Mouse (Mus musculus): ENCODE measurements around the gene Six1. TPM values are rescaled to one million over a fixed set of nuclear protein-coding genes. Genes with fewer than 3 reads are reported as not detected.
A peak's percentile ranks its signal among the peaks of the same experiment; 100 is the strongest.

The Six1 gene
- polyA plus RNA-seq, 1 experiment from 2014 or later, result not detected

DNA sequence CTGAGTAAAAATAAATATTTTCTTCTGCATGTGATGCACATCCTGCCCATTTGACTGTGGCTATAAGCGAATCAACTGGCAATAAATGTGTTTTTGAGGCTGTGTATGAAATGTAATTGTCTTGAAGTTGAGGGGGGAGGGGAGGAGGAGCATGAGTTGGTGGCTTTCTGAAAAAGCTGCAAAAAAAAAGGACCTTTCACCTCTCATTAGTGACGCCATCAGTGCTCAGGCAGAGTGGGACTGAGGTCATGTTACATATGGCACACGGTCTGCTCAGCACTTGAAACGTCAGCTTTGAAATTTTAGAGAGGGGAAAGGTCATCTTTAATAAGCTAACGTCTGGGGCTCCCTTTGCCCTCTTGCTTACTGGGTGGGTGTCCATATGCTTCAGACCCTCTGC, 1.8 kb upstream of the Six1 start:
- 37% methylated on average over 5 of the region's 5 CpGs for WGBS (ENCODE audit: missing documents)
- Histone ChIP-seq H3K27ac (no peak overlapping the region), H3K4me3 (ENCODE audit: inconsistent target) (no peak overlapping the region), H3K36me3 (ENCODE audit: inconsistent target) (no peaks in the 10 kb centered on the region), H3K79me2 (ENCODE audit: inconsistent target) (no peaks in the 10 kb centered on the region)

DNA sequence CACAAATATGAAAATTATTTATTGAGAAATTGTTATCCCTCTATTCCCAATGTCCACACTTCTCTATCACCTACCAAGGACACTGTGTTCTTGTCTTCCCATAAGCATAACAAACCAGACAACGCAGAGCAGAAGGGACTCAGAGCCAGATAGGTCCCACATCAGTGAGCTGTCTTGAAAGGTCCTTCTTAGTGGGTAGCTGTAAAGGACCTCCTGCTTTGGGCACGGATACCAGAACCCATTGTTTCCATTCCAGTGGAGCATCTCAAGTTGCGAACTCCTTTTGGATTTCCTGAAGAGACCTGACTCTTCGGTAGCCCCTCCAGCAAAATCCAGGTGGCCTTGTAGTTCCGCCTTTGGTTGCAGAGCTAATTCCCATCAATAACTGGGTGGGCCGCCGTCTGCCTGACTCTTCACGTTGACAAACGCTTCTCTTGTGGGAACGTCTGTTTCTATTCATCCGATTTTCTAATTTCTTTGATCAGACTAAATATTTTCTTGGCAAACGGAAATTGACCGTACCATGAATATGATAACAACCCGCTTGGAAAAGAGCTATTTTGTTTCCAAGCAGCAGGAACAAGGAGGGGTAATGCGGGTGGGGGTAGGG, 994 bp upstream of the Six1 start:
- no peaks in the 10 kb centered on the region for H3K79me2 ChIP-seq (ENCODE audit: inconsistent target)
- no peak overlapping the region for H3K27ac ChIP-seq
- WGBS (ENCODE audit: missing documents), result 48% methylated on average over 15 of the region's 15 CpGs
- no peaks in the 10 kb centered on the region for H3K36me3 ChIP-seq (ENCODE audit: inconsistent target)
- H3K4me3 ChIP-seq (ENCODE audit: inconsistent target), result no peak overlapping the region

DNA sequence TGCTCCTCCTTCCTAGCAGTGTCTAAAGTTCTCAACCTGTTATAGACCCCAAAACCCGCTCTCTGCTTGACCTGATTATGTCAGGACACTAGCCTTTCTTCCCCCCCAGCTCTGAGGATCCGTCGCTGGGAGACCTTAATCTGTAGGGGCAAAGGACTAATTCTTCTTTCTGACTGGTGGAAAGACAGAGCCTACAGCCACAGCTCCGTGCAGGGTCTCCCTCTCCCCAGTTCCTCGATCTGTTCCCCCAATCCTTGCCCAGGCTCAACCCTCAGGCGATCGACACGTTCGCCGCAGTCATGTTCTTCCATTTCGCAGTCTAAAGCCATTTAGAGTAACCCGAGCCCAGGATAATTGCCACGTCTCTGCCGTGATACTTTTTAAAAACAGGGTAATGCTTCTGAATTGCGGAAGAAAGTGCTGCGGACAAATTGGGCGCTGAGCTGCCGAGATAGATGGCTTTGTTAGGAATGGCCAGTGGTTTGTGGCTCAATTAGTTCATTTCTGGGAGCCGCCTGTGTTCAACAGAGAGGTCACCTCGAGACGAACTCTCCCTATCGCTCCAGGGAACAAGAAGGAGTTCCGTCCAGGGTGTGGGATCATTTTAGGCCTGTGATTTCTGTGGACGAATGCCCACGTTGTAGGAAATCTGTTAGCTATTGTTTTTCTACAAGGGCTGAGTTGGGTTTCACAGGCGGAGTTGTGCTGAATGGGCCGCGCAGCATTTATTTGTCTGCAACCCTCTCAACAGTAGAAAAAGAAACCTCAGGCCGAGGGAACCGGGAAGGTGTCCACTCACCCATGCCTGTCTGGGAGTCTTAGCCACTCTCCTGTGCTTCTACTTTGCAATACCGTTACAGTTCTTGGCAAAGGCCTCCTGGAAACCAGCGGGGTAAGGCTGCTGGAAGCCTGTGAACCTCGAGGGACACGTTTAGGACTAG, 766 bp downstream of the Six1 start:
- no peaks in the 10 kb centered on the region for H3K79me2 ChIP-seq (ENCODE audit: inconsistent target)
- no peak overlapping the region for H3K27ac ChIP-seq
- no peaks in the 10 kb centered on the region for H3K36me3 ChIP-seq (ENCODE audit: inconsistent target)
- H3K4me3 ChIP-seq (ENCODE audit: inconsistent target), result peak overlapping the region; percentile 32
- WGBS (ENCODE audit: missing documents), result 17% methylated on average over 34 of the region's 34 CpGs

- Histone ChIP-seq H3K36me3 (ENCODE audit: inconsistent target) (no peaks in the 10 kb centered on the region), H3K4me3 (ENCODE audit: inconsistent target) (no peak overlapping the region), H3K27ac (no peak overlapping the region), H3K79me2 (ENCODE audit: inconsistent target) (no peaks in the 10 kb centered on the region)
- WGBS (ENCODE audit: missing documents), result 12% methylated on average over 19 of the region's 19 CpGs
These were observed 1.5 kb downstream of the Six1 start for GRCm38 (mm10) chr12:73052036-73052650.

DNA sequence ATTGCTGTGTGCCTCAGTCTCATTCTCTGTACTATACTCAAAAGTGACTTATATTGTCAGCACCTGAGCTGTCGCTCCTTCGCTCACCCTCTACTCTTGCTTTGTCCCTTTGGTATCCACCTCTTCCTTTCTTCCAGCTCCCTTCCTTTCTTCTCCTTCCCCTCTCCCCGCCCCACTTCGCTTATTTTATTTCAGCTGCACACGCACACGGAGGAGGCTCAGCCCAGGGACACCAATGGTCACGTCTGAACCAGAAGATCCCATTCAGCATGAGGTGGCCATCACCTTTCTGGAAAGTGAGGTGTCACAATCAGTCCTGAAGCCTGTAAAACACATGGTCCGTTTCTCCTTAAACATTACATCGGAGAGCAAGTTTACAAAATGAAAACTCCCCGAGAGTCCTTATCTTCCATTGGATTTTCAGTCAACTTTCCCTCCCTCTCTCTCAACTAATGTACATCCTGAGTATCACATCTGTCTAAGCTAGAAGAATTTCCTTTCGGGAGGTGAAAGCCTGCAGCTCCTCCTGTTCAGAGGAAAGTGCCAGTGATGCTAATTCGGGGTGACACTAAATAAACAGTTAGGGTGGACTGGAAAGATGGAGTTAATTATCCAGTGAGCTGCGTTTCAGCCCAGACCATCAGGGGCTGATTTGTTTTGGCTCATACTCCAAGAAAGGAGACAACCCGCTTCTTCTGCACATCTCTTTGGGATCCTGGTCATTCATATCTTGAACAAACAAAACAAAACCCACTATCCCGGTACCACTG, 2.7 kb downstream of the Six1 start:
- no peaks in the 10 kb centered on the region for H3K36me3 ChIP-seq (ENCODE audit: inconsistent target)
- no peaks in the 10 kb centered on the region for H3K79me2 ChIP-seq (ENCODE audit: inconsistent target)
- H3K4me3 ChIP-seq (ENCODE audit: inconsistent target), result no peak overlapping the region
- 10% methylated on average over 15 of the region's 15 CpGs for WGBS (ENCODE audit: missing documents)
- no peak overlapping the region for H3K27ac ChIP-seq

DNA sequence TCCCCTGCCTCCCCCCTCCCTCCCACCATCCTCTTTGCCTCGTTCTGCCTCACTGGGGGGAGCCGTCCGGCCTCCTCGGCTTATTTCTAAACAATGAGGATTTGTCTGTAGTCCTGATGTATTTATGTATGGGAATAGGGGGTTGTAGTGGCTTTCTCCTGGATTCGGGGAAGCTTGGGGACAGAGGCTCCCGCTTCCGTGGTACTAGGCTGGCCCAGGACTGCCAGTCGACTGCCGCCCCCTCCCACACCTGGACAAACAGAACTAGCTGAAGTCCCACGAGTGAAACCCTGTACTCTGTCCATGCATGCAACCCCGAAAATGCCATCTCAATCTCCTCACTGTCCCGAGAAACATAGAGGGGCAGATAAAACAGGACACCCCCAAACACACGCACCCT, 3.4 kb downstream of the Six1 start:
- no peaks in the 10 kb centered on the region for H3K36me3 ChIP-seq (ENCODE audit: inconsistent target)
- no peaks in the 10 kb centered on the region for H3K79me2 ChIP-seq (ENCODE audit: inconsistent target)
- no peak overlapping the region for H3K4me3 ChIP-seq (ENCODE audit: inconsistent target)
- H3K27ac ChIP-seq, result no peak overlapping the region
- 11% methylated on average over 12 of the region's 13 CpGs for WGBS (ENCODE audit: missing documents)

GRCm38 (mm10) chr12:73049520-73050225, 4.0 kb downstream of the Six1 start:
- H3K36me3 ChIP-seq (ENCODE audit: inconsistent target), result no peaks in the 10 kb centered on the region
- 19% methylated on average over 19 of the region's 19 CpGs for WGBS (ENCODE audit: missing documents)
- no peaks in the 10 kb centered on the region for H3K79me2 ChIP-seq (ENCODE audit: inconsistent target)

DNA sequence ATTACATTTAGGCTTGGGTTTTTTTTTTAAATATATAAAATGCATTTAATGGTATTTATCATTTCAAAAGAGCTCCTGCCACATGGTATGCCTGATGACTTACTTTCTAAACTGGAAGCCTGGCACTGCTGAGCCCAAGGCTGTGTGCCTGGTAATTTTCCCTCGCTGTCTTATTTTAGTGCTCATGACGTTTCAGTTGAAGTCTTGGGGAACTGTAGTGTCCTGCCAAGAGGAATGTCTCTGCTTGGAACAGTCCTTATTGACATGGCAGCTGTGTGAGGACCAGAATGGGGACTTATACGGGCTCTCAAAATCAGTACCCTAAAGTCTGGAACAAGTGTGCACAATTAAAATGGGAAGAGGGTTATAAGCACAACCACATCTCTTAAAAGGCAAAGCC, 5.2 kb downstream of the Six1 start:
- Histone ChIP-seq H3K79me2 (ENCODE audit: inconsistent target) (no peaks in the 10 kb centered on the region), H3K36me3 (ENCODE audit: inconsistent target) (no peaks in the 10 kb centered on the region), H3K4me3 (ENCODE audit: inconsistent target) (no peak overlapping the region), H3K27ac (no peak overlapping the region)
- 13% methylated on average over 3 of the region's 3 CpGs for WGBS (ENCODE audit: missing documents)

More at GRCm38 (mm10) chr12:73049520-73050225, 4.0 kb downstream of the Six1 start:
- Histone ChIP-seq H3K27ac (no peak overlapping the region), H3K4me3 (ENCODE audit: inconsistent target) (no peak overlapping the region)

GRCm38 (mm10) chr12:73047576-73047975, 6.1 kb downstream of the Six1 start:
- WGBS (ENCODE audit: missing documents), result 24% methylated on average over 2 of the region's 2 CpGs
- H3K4me3 ChIP-seq (ENCODE audit: inconsistent target), result no peak overlapping the region
- no peaks in the 10 kb centered on the region for H3K79me2 ChIP-seq (ENCODE audit: inconsistent target)
- H3K27ac ChIP-seq, result no peak overlapping the region
- H3K36me3 ChIP-seq (ENCODE audit: inconsistent target), result no peaks in the 10 kb centered on the region

DNA sequence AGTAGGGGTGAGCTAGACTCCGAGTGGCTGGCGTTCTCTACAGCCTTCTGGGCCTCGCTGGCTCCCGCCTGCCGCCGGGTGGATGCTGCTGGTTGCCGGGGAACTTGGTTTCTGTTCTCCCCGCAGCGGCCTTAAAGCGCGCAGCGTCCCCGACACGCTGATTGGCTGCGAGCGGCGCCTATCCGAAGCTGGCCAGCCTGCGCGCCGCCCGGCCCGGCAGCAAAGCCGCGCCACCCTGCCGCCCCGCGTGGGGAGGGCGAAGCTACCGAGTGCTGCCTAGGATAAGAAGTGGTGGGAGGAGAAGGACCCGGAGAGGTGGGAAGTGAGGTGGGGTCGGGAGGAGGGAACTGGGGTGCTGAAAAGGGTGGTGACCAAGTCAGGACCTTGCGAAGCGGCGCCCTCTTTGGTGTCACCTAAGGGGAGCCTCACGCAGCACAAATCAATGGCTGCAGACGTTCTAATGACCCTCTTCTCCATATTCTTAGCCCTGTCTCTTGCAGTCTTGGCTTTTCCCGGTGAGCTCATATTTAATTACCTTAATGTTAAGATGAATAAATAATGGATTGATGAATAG, 7.0 kb downstream of the Six1 start:
- H3K27ac ChIP-seq, result no peak overlapping the region
- 2% methylated on average over 38 of the region's 38 CpGs for WGBS (ENCODE audit: missing documents)
- H3K79me2 ChIP-seq (ENCODE audit: inconsistent target), result no peaks in the 10 kb centered on the region
- no peaks in the 10 kb centered on the region for H3K36me3 ChIP-seq (ENCODE audit: inconsistent target)
- H3K4me3 ChIP-seq (ENCODE audit: inconsistent target), result no peak overlapping the region

- 3% methylated on average over 85 of the region's 85 CpGs for WGBS (ENCODE audit: missing documents)
- no peak overlapping the region for H3K4me3 ChIP-seq (ENCODE audit: inconsistent target)
- no peak overlapping the region for H3K27ac ChIP-seq
- no peaks in the 10 kb centered on the region for H3K36me3 ChIP-seq (ENCODE audit: inconsistent target)
- H3K79me2 ChIP-seq (ENCODE audit: inconsistent target), result no peaks in the 10 kb centered on the region
These were observed 7.7 kb downstream of the Six1 start for GRCm38 (mm10) chr12:73045724-73046606.

GRCm38 (mm10) chr12:73045046-73045723, 8.5 kb downstream of the Six1 start:
- H3K79me2 ChIP-seq (ENCODE audit: inconsistent target), result no peaks in the 10 kb centered on the region
- H3K36me3 ChIP-seq (ENCODE audit: inconsistent target), result no peaks in the 10 kb centered on the region
- WGBS (ENCODE audit: missing documents), result under 1% methylated on average over 41 of the region's 46 CpGs
- peak overlapping the region; percentile 11; the same call in 1 of the 2 replicates for H3K4me3 ChIP-seq (ENCODE audit: inconsistent target)
- H3K27ac ChIP-seq, result no peak overlapping the region

Data from macrophage (primary cell).